Mouse (Mus musculus) E14TG2a.4 (cell line): Measurements from ENCODE around the gene Tgm3.
A peak's percentile ranks its signal among the peaks of the same experiment; 100 is the strongest.

Experiments
- CTCF ChIP-seq: conservative IDR thresholded peaks from 2 replicates; pipeline ENCODE4 v1.5.1; 2014; ENCODE audit warnings: low read length
- POU5F1 ChIP-seq: IDR thresholded peaks from 2 replicates; pipeline ENCODE4 v1.6.1; 2014; ENCODE audit warnings: low read length, borderline replicate concordance

DNA sequence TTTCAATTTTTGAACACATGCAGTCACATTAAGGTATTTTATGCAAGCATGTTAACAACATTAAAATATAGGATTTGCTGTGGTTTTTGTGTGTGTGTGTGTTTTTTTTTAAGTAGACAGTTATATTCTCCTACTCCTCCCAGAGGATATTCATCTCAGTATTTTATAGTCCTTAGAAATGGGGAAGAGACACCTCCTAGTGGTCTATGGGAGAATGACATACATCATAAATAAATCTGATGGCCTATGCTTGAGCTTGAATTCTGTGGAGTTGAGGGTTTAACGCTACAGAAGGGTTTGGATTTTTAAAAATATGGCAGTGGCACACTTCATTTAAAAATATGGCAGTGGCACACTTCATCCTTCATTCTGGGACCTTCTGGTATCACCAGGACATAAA lies 46.0 kb downstream of the Tgm3 start:
- peak; percentile 66 for TF ChIP-seq CTCF
- no peak for TF ChIP-seq POU5F1
